Mouse (Mus musculus) thymus, adult 18-20 months (tissue): Measurements from ENCODE around the gene Fam69a.
"Not testable (repeated sequence)": the region's sequence is repeated elsewhere in the genome, so short reads cannot be mapped to it uniquely, and the experiment has no call there.

Experiments
- DNase-seq, 2 experiments: peaks; one replicate each; pipeline ENCODE4 v3.0.0; 2022; ENCODE audit warnings: mixed read lengths in 2 of 2

The Fam69a gene

DNA sequence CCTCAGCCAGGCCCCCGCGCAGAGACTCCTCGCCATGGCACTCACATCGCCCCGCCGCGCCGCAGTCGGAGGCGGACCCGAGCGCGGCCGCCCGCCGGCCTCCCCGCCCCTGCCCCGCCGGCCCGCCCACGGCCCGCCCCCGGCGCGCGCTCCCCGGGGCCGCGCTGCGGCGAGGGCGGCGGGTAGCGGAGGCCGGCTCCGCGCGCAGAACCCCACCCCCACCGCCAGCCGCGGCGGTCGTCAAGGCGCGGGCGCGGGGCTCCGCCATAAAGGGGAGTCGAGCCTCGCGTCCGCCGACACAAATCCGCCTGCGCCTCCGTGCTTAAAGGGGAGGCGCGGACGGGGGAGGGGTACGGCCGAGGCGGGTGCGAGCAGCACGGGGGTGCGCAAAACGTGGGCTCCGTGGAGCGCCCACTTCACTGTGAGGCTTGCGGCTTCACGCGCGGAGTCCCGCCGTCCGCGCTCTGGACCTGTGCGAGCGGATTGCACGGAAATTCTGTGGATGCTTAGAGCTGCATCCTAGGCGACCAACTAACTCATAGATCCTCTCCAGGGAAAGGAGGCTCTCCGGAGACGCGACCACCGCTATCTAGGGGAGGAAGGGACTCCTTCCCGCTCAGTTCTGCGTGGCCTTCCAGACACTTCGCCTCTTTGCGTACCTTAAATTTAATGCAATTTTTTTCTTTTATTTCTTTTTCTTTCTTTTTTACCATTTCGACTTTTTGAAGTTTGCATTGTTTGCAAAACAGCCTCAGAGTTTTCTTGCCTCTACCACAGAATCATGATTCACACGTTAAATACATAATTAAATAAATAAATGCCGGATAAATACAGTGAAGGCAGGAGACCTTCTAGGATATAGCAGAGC lies at the start of gene Fam69a:
Gene Fam69a, minus strand, starts transcription at position 119 of the 868 bp plus-strand sequence.
- DNase-seq, result peak; percentile 77 to 84

DNA sequence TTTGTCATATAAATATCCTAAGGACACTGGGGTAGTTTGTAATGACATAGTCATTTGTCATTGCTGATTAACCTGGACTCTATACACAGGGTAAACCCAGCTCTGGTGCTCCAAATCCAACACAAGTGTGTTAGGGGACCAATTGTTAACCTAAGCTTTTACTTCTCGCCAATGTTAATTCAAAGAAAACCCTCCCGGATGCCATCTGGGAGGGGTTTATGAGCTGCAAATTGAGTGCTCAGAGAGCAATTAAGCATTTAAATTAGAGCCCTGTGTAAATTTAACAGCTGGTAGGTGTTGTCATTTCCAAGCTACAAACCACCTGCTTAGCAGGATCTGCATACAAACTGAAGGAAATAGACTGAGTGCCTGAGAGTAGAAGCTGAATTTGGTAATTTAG lies 48.6 kb upstream of the Fam69a start:
- DNase-seq, result no peak

DNA sequence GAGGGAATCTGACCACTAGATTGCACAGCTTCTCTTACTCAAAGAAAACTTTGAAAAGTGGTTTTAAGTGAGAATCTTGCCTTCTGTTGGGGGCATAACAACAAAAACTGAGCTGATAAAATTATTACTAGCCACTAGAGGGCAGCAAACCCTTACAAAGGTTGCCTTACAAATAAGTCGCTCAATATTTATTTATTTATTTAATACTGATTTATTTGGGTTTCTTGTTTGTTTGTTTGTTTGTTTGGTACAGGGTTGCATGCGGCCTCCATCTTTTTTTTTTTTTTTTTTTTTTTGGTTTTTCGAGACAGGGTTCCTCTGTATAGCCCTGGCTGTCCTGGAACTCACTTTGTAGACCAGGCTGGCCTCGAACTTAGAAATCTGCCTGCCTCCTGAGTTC lies 47.3 kb upstream of the Fam69a start:
- no peak for DNase-seq

DNA sequence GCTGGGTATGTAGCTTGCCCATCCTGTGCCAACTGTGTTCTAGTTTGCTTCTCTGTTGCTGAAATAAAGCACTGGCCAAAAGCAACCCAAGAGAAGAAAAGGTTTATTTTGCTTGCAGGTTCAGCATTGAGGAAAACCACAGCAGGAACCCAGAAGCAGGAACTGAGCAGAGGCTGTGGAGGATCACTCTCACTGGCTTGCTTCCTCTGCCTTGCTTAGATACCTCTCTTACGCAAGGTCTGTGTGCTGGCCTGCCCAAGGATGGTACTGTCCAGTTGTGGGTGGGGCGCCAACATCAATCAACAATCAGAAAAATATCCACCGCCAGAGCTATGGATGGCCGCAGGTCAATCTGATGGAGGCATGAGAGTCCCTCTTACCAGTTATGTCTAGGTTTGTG lies 44.4 kb upstream of the Fam69a start:
- DNase-seq, result no peak

DNA sequence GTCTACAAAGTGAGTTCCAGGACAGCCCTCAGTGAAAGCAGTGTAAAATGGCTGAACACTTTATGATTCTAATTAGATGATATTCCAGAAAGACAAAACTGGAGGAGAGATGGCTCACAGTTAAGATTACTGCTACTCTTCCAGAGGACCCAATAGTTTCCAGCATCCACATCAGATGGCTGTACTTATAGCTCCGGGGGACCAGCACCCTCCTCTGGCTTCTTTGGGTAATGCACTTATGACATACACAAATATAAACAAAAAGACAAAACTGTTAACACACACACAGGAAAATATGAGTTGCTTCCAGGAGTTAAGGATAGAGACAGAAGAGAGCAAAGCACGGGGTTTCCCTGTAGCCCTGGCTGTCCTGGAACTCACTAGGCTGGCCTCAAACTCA lies 43.1 kb upstream of the Fam69a start:
- no peak for DNase-seq

DNA sequence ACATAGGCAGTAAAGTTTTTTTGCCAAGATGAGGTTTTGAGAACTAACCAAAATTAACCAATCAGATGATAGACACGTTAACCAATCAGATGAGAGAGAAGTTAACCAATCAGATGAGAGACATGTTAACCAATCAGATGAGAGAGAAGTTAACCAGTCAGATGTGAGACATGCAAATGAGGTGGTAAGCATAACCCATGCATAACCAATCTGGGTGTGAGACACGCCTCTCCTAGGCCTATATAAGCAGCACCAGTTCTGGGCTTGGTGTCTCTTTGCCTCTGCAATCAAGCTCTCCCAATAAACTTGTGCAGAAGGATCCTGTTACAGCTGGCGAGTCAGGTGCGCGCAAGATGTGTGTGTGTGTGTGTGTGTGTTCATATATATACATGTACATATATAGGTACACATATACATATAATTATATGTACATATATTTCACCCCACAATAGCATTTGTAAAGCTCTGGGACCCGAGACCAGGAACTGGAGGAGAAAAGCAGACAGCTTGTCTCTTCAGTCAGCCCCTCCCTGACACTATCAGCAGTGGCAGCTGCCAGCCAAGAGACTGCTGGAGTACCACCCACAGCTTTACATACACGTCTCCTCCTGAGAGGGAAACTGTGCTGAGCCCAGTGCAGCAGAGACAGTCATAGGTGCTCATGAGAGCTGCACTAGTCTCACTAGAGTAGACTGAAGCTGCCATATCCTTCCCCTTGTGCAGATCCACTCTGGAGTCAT lies 42.1 kb upstream of the Fam69a start:
- not testable (repeated sequence) for DNase-seq

DNA sequence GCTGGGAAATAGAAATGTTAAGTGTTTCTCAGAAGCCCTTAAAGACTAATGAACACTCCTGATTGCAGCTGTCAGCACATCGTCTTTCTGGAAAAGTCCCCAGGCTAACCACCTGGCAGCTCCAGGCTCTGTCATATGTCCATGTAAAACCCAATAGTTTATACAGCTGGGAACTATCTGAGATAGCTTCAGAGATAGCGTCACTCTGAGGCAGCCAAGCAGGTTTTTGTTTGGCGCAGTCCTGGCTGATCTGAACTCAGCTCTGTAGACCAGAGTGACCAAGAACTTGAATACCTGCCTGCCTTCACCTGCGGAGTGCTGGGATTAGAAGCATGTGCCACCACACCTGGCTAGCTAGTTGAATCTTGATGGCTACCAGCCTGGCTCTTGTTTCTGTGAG lies 41.3 kb upstream of the Fam69a start:
- no peak for DNase-seq

DNA sequence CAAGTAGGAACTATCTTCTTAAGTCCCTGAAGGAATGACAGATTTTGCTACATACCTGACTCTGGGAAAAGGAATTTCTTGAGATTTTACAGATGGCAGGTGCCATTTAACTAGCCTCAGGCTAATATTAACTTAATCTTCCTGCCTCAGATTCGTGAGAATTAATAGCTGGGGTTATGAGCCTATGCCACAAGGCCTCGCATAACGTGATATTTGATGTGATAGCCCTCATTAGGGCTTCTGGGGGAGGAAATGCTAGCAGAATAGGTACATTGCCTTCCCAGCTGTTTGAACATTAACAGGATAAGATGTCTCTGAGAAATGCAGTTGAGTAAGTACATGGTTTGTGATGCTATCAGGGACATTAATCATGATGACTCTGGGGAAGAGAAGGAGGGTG lies 34.5 kb upstream of the Fam69a start:
- no peak for DNase-seq

DNA sequence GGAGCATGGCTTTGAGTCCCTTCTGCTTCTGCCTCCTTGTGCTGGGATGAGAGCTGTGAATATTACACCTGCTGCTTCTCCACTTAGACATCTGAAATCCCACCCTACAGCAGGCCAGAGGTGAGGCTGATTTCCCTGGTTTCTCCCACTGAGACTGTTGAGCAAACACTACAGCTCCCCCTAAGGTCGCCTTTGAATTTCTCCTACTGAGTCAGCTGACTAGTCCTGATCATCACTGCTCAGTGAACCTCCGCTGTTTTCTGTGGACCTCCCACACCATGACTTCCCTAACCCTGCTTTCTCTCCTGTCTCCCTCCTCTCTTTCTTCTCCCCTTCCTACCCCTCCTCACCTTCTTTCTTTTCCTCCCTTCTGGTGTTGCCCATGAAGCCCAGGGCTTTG lies 32.5 kb upstream of the Fam69a start:
- DNase-seq, result no peak

DNA sequence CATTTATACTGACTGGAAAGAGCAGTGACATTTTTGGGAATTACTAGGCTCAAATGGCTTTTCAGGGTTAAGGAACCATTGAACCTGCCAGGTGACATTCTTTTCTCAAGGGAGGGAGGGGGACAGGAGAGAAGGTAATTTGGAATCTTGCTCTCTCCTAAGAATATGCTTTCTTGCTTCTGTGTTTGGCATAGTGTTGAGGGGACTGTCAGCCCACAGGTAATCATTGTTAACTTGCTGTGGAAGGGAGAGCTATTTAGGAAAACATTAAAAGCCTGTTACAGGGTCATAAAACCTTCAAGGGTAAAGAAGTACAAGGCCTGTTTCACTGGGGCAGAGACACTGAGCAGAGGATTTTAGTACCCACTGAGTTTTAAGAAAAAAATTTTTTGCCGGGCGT lies 30.3 kb upstream of the Fam69a start:
- DNase-seq, result no peak

DNA sequence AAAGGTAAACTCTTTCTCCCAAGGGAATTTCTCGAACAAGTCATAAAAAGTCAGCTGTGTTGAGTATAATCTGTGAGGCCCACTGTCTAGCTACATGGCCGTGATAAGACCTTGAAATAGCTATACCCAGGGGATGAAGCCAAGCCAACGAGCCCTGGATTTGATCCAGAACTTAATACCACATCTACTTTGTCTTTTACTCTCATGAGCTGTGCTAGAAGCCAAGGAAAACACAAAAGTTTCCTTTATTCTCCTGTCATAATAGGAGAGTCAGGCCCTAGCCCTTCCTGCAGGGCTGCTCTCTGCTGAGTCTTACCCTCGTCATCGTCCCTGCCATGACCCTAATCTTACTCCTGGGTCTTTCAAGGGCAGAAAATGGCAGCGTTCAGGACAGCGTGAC lies 28.5 kb upstream of the Fam69a start:
- no peak for DNase-seq

DNA sequence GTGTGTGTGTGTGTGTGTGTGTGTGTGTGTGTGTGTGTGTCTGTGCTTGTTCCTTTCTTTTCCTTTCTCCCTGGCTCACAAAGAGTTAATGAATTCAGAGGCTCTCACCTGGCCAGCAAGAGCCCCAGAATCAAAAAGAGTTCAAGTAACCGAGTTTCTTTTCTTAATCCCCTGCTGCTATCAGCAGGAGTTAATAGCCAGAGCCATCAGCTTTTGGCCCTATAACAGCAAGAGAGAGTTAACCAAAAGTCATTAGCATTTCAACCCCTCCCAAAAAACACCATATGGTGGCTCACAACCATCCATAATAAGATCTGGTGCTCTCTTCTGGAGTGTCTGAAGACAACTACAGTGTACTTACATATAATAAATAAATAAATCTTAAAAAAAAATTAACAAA lies 27.3 kb upstream of the Fam69a start:
- DNase-seq, result no peak

DNA sequence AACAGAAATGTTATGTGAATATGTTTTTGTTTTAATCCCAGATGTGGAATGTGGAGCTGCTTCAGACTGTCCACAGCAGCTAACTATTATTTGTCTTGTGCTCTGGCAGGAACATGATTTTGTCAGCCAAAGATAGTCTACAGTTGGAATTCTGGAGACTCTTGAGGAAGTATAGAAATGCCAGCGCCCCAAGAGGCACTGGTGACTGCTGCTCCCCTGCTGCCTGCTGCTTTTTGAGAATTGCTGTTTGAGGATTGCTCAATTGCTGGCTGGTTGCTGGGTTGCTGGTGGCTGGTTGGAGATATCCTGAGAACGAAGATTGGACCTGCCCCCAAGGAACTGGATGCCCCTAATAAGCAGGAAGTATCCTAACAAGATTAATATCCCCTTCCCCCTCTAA lies 22.8 kb upstream of the Fam69a start:
- DNase-seq, result no peak

DNA sequence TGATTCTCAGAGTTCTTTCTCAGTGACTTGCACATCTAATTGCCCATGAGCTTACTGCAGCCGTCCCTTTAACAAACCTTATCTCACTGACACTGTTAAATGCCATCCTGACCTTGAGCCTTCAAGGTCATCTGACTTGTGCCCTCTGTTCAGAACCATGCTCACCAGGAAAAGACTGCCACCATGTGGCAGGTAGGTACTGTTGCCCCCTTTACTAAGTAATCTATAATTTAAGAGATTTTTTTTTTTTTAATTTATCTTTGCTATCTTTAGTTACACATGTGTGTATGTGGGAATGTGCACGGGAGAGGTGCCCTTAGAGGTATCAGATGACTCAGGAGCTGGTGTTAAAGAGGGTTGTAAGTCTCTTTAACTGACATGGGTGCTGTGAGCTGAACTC lies 18.2 kb upstream of the Fam69a start:
- no peak for DNase-seq

DNA sequence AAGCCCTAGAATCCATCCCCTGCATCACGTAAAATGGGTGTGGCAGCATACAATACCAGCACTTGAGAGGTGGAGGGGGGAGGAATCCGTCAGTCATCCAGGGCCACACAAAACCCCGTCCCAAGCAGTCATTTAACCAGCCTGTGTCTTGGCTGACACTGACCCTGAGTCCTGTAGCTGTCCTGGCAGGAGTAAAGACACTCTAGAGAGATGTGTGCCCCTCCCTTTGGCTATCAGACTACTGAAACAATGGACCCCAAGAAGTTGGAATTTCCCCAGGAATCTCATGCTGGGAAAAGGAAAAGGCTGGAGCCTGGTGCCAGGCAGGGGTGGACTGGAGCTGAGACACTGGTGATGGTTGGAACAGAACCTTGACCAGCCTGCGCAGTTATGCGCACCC lies 15.8 kb upstream of the Fam69a start:
- no peak for DNase-seq

DNA sequence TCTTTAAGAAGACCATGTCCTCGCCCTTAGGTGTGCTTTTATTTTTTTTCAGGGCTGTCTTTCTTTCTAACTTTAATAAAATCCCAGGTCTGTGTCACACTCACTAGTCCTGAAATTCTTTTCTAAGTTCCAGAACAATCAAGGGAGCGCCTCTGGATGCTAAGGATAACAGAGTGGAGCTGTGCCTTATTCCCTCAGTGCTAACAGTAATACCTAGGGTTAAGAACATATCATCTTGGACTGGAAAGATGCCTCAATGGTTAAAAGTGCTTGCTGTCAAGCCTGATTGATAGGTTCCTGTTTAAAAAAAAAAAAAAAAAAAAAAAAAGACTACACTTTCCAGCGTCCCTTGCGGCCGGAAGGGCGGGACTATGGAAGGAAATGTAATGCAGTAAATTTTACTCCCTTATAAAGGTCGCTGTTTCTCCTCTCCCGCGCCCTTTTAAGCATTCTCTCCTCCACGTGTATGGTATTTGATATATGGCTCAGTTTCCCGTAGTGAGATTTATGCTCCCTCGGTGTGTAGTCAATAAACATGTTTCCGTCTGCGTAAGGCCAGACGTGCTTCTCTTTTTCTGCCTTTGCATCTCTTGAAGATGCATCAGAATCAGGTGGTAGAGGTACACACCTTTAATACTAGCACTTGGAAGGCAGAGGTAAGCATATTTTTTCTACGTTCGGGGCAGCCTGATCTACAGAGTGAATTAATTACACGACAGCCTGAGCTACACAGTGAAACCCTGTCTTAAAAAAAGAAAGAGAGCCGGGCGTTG lies 14.1 kb upstream of the Fam69a start:
- peak; percentile 33 to 55 for DNase-seq

DNA sequence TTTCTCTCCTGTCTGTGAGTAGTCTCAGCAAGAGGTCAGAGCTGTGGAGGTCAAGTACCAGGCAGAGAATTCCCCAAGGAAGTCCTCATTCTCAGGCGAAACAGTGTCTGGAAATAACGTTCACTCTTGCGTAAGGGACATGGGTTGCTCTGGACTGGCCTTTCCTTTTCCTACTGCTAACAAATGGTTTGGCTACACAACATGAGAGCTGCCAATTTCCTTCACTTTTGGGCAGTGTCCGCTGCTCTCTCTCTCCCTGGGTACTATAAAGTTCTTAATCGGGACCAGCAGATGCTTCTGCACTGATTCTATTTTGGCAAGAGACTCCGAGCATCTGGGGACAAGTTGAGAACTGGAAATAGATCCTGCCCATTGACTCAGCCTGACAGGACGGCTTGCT lies 10.8 kb upstream of the Fam69a start:
- DNase-seq, result no peak

DNA sequence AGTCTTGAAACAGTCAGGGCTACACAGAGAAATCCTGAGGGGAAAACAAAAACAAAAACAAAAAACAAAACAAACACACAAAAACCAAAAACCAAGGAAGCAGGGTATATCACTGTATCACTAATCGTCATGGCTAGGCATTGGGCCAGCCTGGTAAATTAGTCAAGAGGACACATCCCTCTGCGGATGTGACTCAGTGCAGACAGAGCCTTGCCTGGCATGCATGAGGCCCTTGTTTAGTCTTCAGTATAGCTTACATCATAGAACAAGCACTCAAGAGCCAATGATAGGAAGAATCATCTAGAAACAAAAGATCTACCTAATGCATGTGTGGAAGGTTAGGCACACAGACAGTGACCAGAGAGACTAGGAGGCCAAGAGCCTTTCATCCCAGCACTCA lies 9.1 kb upstream of the Fam69a start:
- no peak for DNase-seq

DNA sequence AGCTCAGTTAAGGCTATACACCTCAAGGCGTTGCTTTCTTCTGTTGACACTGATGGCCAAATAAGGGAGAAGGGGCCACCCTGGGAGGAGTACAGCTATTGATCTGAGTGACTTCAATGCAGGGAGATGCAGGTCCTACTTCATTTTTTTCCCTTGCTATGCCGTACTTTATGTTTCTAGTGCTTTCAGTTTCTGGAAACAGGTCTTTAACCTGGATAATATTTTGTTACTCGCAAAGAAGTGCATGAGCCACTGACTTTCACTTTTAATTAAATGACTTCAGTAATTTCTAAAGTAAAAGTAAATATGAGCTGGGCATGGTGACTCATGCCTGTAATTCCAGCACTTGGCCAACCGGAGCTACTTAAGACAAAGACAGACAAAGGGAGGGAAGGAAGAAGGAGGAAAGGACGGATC lies 958 bp upstream of the Fam69a start:
- DNase-seq, result no peak

DNA sequence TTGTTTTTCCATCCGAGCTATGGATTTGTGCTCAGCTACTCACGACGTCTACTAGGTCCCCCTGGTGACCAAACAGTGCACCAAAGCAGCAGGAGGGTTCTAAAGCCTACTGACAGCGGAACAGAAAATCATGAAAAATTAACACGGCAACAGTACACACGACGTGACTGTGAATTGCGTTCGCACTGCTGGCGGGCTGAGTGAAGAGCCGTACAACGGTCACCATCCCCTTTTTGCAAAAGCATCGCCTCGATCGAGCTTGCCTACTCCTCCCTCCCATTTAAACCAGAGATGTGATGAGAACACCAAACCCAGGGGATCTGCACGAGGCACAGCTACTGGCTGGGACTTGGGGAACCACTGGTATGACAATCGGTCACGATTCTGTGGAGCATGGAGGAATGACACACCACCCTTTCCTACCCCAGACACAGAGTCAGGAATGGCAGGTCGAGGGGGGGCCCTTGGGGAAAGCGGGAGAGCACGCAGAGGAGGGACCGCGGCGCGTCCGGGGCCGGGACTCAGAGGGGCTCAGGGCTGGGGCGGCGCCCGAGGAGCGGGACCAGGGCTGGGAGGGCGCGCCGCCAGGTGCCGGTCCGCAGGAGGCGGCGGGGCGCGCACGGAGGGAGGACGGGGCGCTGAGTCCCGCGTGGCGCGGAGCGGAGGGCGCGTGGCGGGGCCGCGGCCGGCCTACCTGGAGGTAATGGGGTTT lies 474 bp downstream of the Fam69a start:
- peak in 1 of 2 experiments; percentile 70 for DNase-seq

DNA sequence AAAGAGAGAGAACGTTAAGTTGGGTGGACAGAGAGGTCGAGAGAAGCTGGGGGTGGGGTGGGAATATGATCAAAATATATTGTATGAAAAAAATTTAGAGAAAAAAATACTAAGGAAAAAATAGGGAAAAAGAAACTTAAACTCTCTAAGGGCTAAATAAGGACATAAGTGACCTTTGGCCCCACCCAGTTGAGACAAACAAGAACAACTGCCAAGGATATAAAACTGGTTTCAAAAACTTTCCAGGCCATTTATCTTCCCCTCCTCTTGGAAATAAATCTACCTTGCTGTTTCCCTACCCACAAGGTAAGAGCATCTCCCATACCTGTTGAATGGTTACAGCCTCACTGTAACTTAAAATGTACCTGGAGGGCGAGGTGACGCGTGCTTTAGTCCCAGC lies 2.9 kb downstream of the Fam69a start:
- no peak for DNase-seq

DNA sequence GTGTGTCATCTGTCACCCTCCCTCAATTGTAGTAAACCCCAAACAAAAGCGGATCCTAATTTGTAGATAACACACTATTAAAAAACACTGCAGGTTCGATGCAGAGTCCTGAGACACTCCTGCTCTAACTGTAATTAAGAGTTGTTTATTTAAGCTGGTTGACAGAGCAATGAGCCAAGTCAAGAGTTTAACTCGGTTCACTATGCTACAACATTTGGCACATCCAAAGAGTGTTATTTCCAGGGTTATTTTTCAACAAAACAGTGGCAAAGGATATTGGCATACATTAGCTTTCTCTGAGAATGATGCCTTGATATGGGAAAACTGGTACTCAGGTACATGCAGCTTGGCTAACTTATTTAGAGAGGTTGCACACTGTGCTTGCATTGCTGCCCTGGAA lies 4.9 kb downstream of the Fam69a start:
- no peak for DNase-seq

DNA sequence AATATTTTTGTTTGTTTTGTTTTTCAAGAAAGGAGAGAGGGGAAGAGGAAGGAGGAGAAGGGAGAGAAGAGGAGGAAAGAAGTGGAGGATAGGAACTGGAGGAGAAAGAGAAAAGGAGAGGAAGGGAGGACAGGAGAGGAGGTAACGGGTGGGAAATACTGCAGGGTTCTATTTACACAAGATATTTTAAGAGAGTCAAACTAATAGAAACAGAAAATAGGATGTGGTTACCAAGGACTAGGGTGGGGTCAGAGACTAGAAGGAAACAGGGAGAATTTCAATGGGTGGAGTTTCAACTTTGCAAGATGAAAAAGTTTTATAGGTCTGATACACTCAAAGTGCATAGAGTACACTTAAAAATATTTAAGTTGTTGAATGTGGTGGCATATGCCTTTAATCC lies 7.0 kb downstream of the Fam69a start:
- no peak for DNase-seq
